Mouse (Mus musculus) hindbrain, embryonic 14.5 days (tissue): ENCODE measurements at regions not wholly inside any gene's neighbourhood (a gene's known extent, or its start where the extent isn't known, plus 50 kb on each side); places are given as distances from the start of the nearest gene placed in this dataset.
A peak's percentile ranks its signal among the peaks of the same experiment; 100 is the strongest.

Experiments used
- ATAC-seq: fragments of 200-750 bp; cut with Nextera tagmentation; 2 replicates; pipeline ENCODE4 v1.8.0; 2017; ENCODE audit warnings: moderate number of reproducible peaks, mild to moderate bottlenecking, moderate TSS enrichment, moderate library complexity; ENCODE audit not compliant: low FRiP score
- DNase-seq: peaks from one replicate; pipeline ENCODE4 v3.0.0-alpha.2; 2015; ENCODE audit warnings: low spot score
- H3K27ac ChIP-seq: fragments of 300-500 bp; sonication (generic); 2 replicates; pipeline ENCODE4 v1.5.1; 2014; ENCODE audit warnings: mild to moderate bottlenecking, moderate library complexity
- H3K27me3 ChIP-seq: fragments of 300-500 bp; sonication (generic); 2 replicates; pipeline ENCODE4 v1.6.1; 2014; ENCODE audit warnings: mild to moderate bottlenecking, low read length, mixed read lengths; ENCODE audit not compliant: control insufficient read depth, insufficient read depth
- H3K36me3 ChIP-seq: fragments of 300-500 bp; sonication (generic); replicated peaks from 2 replicates; pipeline ENCODE4 v1.6.1; 2014; ENCODE audit not compliant: control insufficient read depth, insufficient read depth
- H3K4me1 ChIP-seq: fragments of 300-500 bp; sonication (generic); replicated peaks from 2 replicates; pipeline ENCODE4 v1.6.1; 2014; ENCODE audit warnings: antibody characterized with exemption, low read length, mixed read lengths; ENCODE audit not compliant: control insufficient read depth, insufficient read depth
- H3K4me2 ChIP-seq: fragments of 300-500 bp; sonication (generic); replicated peaks from 2 replicates; pipeline ENCODE4 v1.6.1; 2014; ENCODE audit warnings: mild to moderate bottlenecking, moderate library complexity
- H3K4me3 ChIP-seq: fragments of 300-500 bp; sonication (generic); replicated peaks from 2 replicates; pipeline ENCODE4 v1.5.1; 2014; ENCODE audit warnings: mild to moderate bottlenecking, low read length
- H3K9ac ChIP-seq: fragments of 300-500 bp; sonication (generic); 2 replicates; pipeline ENCODE4 v1.6.1; 2014
- H3K9me3 ChIP-seq: fragments of 300-500 bp; sonication (generic); 2 replicates; pipeline ENCODE4 v1.6.1; 2016; ENCODE audit warnings: low read length; ENCODE audit not compliant: control insufficient read depth
- WGBS: fragments of 180-500 bp; shearing (Covaris S2); extraction: QIAGEN DNeasy Blood & Tissue Kit; methylation state at CpG from one replicate; pipeline ENCODE4 v1.1.7; 2014; 5-methylcytosine and 5-hydroxymethylcytosine counted together

- Histone ChIP-seq H3K4me2 (no peak overlapping the region), H3K4me3 (no peak overlapping the region), H3K9me3 (0 out of 2 replicates have a peak, but pooled peaks cover 11% of the 10 kb centered on the region), H3K4me1 (0 out of 2 replicates have a peak, but pooled peaks cover 3% of the 10 kb centered on the region), H3K9ac (no peak overlapping the region), H3K27me3 (no peaks in the 10 kb centered on the region), H3K27ac (peak overlapping the region; percentile 47; the same call in 1 of the 2 replicates), H3K36me3 (no peaks in the 10 kb centered on the region)
- WGBS = 55% methylated on average over 2 of the region's 2 CpGs
- DNase-seq (no peak), ATAC-seq (no peak)
Observed at GRCm38 (mm10) chr11:17686806-17687205, 266.9 kb downstream of the Etaa1 start.

GRCm38 (mm10) chr11:17694145-17694544, 259.5 kb downstream of the Etaa1 start:
- no peak for ATAC-seq
- 16% methylated on average over 2 of the region's 2 CpGs for whole genome bisulfite sequencing
- no peaks in the 10 kb centered on the region for H3K4me1 ChIP-seq
- H3K4me3 ChIP-seq = no peak overlapping the region
- no peaks in the 10 kb centered on the region for H3K27me3 ChIP-seq
- H3K27ac ChIP-seq = no peak overlapping the region
- DNase-seq = no peak
- H3K9ac ChIP-seq = no peak overlapping the region
- no peaks in the 10 kb centered on the region for H3K36me3 ChIP-seq
- no peaks in the 10 kb centered on the region for H3K9me3 ChIP-seq
- H3K4me2 ChIP-seq = no peak overlapping the region

- no peaks in the 10 kb centered on the region for H3K4me1 ChIP-seq
- H3K36me3 ChIP-seq = no peaks in the 10 kb centered on the region
- no peak overlapping the region for H3K9ac ChIP-seq
- H3K4me2 ChIP-seq = no peak overlapping the region
- 0 out of 2 replicates have a peak, but pooled peaks cover 9% of the 10 kb centered on the region for H3K9me3 ChIP-seq
- ATAC-seq = no peak
- H3K27ac ChIP-seq = no peak overlapping the region
- no peaks in the 10 kb centered on the region for H3K27me3 ChIP-seq
- DNase-seq = no peak
- no peak overlapping the region for H3K4me3 ChIP-seq
Observed at GRCm38 (mm10) chr11:17708769-17709168, 244.9 kb downstream of the Etaa1 start.

GRCm38 (mm10) chr11:17722051-17722450, 231.6 kb downstream of the Etaa1 start:
- Histone ChIP-seq H3K4me3 (no peak overlapping the region), H3K4me1 (no peaks in the 10 kb centered on the region), H3K4me2 (no peak overlapping the region), H3K9ac (no peak overlapping the region), H3K36me3 (no peaks in the 10 kb centered on the region), H3K9me3 (no peaks in the 10 kb centered on the region), H3K27me3 (no peaks in the 10 kb centered on the region), H3K27ac (no peak overlapping the region)
- WGBS = 66% methylated on average over 1 of the region's 1 CpGs
- no peak for ATAC-seq
- DNase-seq = no peak

- DNase-seq = no peak
- 61% methylated on average over 8 of the region's 8 CpGs for WGBS
- Histone ChIP-seq H3K4me1 (no peaks in the 10 kb centered on the region), H3K4me2 (no peak overlapping the region), H3K9ac (no peak overlapping the region), H3K36me3 (no peaks in the 10 kb centered on the region), H3K27ac (no peak overlapping the region), H3K27me3 (no peaks in the 10 kb centered on the region), H3K4me3 (no peak overlapping the region), H3K9me3 (no peaks in the 10 kb centered on the region)
- no peak for ATAC-seq
Observed at GRCm38 (mm10) chr11:17727258-17728034, 226.2 kb downstream of the Etaa1 start.

- DNase-seq = no peak
- H3K4me2 ChIP-seq = no peak overlapping the region
- H3K4me3 ChIP-seq = no peak overlapping the region
- H3K9ac ChIP-seq = no peak overlapping the region
- H3K27me3 ChIP-seq = no peaks in the 10 kb centered on the region
- no peaks in the 10 kb centered on the region for H3K4me1 ChIP-seq
- ATAC-seq = no peak
- no peaks in the 10 kb centered on the region for H3K9me3 ChIP-seq
- WGBS = 94% methylated on average over 4 of the region's 4 CpGs
- H3K36me3 ChIP-seq = no peaks in the 10 kb centered on the region
- H3K27ac ChIP-seq = no peak overlapping the region
Observed at GRCm38 (mm10) chr11:17733075-17733474, 220.6 kb downstream of the Etaa1 start.

- H3K9ac ChIP-seq = no peak overlapping the region
- no peaks in the 10 kb centered on the region for H3K36me3 ChIP-seq
- no peaks in the 10 kb centered on the region for H3K27me3 ChIP-seq
- H3K4me3 ChIP-seq = no peak overlapping the region
- no peak overlapping the region for H3K27ac ChIP-seq
- WGBS = 76% methylated on average over 2 of the region's 2 CpGs
- H3K4me1 ChIP-seq = no peaks in the 10 kb centered on the region
- H3K9me3 ChIP-seq = no peaks in the 10 kb centered on the region
- DNase-seq = no peak
- no peak for ATAC-seq
- H3K4me2 ChIP-seq = no peak overlapping the region
Observed at GRCm38 (mm10) chr11:17734519-17734918, 219.2 kb downstream of the Etaa1 start.

GRCm38 (mm10) chr11:17738879-17739278, 214.8 kb downstream of the Etaa1 start:
- ATAC-seq = no peak
- H3K27me3 ChIP-seq = no peaks in the 10 kb centered on the region

GRCm38 (mm10) chr11:17743821-17744220, 209.9 kb downstream of the Etaa1 start:
- H3K9me3 ChIP-seq = no peaks in the 10 kb centered on the region
- no peaks in the 10 kb centered on the region for H3K27me3 ChIP-seq
- DNase-seq = no peak
- H3K4me2 ChIP-seq = no peak overlapping the region
- H3K27ac ChIP-seq = no peak overlapping the region
- no peaks in the 10 kb centered on the region for H3K36me3 ChIP-seq
- no peaks in the 10 kb centered on the region for H3K4me1 ChIP-seq
- ATAC-seq = no peak
- no peak overlapping the region for H3K4me3 ChIP-seq
- no peak overlapping the region for H3K9ac ChIP-seq
- 90% methylated on average over 1 of the region's 1 CpGs for WGBS

More at GRCm38 (mm10) chr11:17738879-17739278, 214.8 kb downstream of the Etaa1 start:
- 40% methylated on average over 5 of the region's 5 CpGs for WGBS
- Histone ChIP-seq H3K36me3 (no peaks in the 10 kb centered on the region), H3K4me3 (no peak overlapping the region), H3K27ac (no peak overlapping the region), H3K4me2 (no peak overlapping the region), H3K4me1 (no peaks in the 10 kb centered on the region), H3K9ac (no peak overlapping the region), H3K9me3 (no peaks in the 10 kb centered on the region)
- no peak for DNase-seq
